In genomic region chr2:91077957-91078313, GRCm38 (mm10) we compare ENCODE assay signal across 8 mouse cellular contexts. TPM values are rescaled to one million over a fixed set of nuclear protein-coding genes. Genes with fewer than 3 reads are reported as not detected.
DNase-seq lines count a peak whose midpoint lies in the region; ATAC-seq and TF ChIP-seq lines count a peak whose summit lies in the region.

No protein-coding gene starts in this region.

- peak overlapping the region; percentile 64 for H3K4me2 ChIP-seq in embryonic facial prominence, embryonic 11.5 days (ENCODE audit: low read depth, low read length)
- peak overlapping the region; percentile 91 for H3K4me2 ChIP-seq in hindbrain, postnatal 0 days (ENCODE audit: low read depth, low read length)
- H3K4me2 ChIP-seq in midbrain, embryonic 15.5 days, result peak overlapping the region; percentile 74

- no peak for DNase-seq in kidney, adult 2 months
- no peak for DNase-seq in kidney, postnatal 4 days
- no peak for DNase-seq in embryonic facial prominence, embryonic 11.5 days (ENCODE audit: low spot score)
- no peak for DNase-seq in hindbrain, postnatal 0 days (ENCODE audit: low spot score)
- DNase-seq in B cell, adult 2 months, result no peak
- DNase-seq in cerebellum, postnatal 10 days, result no peak
- no peak for DNase-seq in urinary bladder, postnatal 36 days (ENCODE audit: low spot score in 2 of 2)

- TF ChIP-seq POLR2A in kidney, adult 2 months (IDR thresholded peaks at IDR 0.05; ENCODE audit: low read depth, low read length), result no peak

- H3K27ac ChIP-seq in kidney, adult 2 months (ENCODE audit: insufficient read depth, low read depth, low read length), result no peak overlapping the region
- H3K27ac ChIP-seq in embryonic facial prominence, embryonic 11.5 days (replicated peaks; ENCODE audit: low read depth, low read length), result no peak overlapping the region
- H3K27ac ChIP-seq in hindbrain, postnatal 0 days, result 0 out of 2 replicates have a peak overlapping the region, but pooled peaks have one; percentile 32
- H3K27ac ChIP-seq in midbrain, embryonic 15.5 days, result no peak overlapping the region

- 30% methylated on average over 12 of the region's 12 CpGs for WGBS in kidney, adult 2 months
- WGBS in embryonic facial prominence, embryonic 11.5 days, result 15% methylated on average over 12 of the region's 12 CpGs
- 12% methylated on average over 12 of the region's 12 CpGs for WGBS in hindbrain, postnatal 0 days
- 14% methylated on average over 12 of the region's 12 CpGs for WGBS in midbrain, embryonic 15.5 days

- H3K36me3 ChIP-seq in kidney, adult 2 months (ENCODE audit: control insufficient read depth, insufficient read depth, low read length), result no peaks in the 10 kb centered on the region
- no peaks in the 10 kb centered on the region for H3K36me3 ChIP-seq in embryonic facial prominence, embryonic 11.5 days (replicated peaks; ENCODE audit: control insufficient read depth, insufficient read depth, low read depth, low read length)
- no peaks in the 10 kb centered on the region for H3K36me3 ChIP-seq in hindbrain, postnatal 0 days (ENCODE audit: insufficient read depth, low read length)
- no peaks in the 10 kb centered on the region for H3K36me3 ChIP-seq in midbrain, embryonic 15.5 days (replicated peaks)

- H3K9me3 ChIP-seq in embryonic facial prominence, embryonic 11.5 days (replicated peaks; ENCODE audit: control insufficient read depth, low read length), result no peaks in the 10 kb centered on the region
- no peaks in the 10 kb centered on the region for H3K9me3 ChIP-seq in hindbrain, postnatal 0 days (ENCODE audit: low read length)
- no peaks in the 10 kb centered on the region for H3K9me3 ChIP-seq in midbrain, embryonic 15.5 days

- H3K27me3 ChIP-seq in kidney, adult 2 months (replicated peaks; ENCODE audit: control insufficient read depth, insufficient read depth, low read length), result no peaks in the 10 kb centered on the region
- H3K27me3 ChIP-seq in embryonic facial prominence, embryonic 11.5 days (ENCODE audit: control insufficient read depth, insufficient read depth, low read length), result no peaks in the 10 kb centered on the region
- H3K27me3 ChIP-seq in hindbrain, postnatal 0 days (ENCODE audit: insufficient read depth, low read length), result no peaks in the 10 kb centered on the region
- no peaks in the 10 kb centered on the region for H3K27me3 ChIP-seq in midbrain, embryonic 15.5 days (replicated peaks)

- H3K4me1 ChIP-seq in kidney, adult 2 months (ENCODE audit: control insufficient read depth, insufficient read depth, low read length), result no peaks in the 10 kb centered on the region; the same call in 1 of the 2 replicates
- H3K4me1 ChIP-seq in embryonic facial prominence, embryonic 11.5 days (ENCODE audit: control insufficient read depth, insufficient read depth, low read length), result no peaks in the 10 kb centered on the region
- H3K4me1 ChIP-seq in hindbrain, postnatal 0 days (ENCODE audit: insufficient read depth, low read length), result no peaks in the 10 kb centered on the region
- H3K4me1 ChIP-seq in midbrain, embryonic 15.5 days, result peaks cover 6% of the 10 kb centered on the region

- TF ChIP-seq CTCF in kidney, adult 2 months (conservative IDR thresholded peaks at IDR 0.05; ENCODE audit: insufficient read depth, insufficient read length, low read depth, low read length), result no peak
- no peak for TF ChIP-seq CTCF in hindbrain, postnatal 0 days (IDR thresholded peaks at IDR 0.05; ENCODE audit: low read depth)

- peak overlapping the region; percentile 41 for H3K9ac ChIP-seq in embryonic facial prominence, embryonic 11.5 days (replicated peaks; ENCODE audit: low read length)
- peak overlapping the region; percentile 64 for H3K9ac ChIP-seq in hindbrain, postnatal 0 days (replicated peaks; ENCODE audit: low read length)
- H3K9ac ChIP-seq in midbrain, embryonic 15.5 days, result peak overlapping the region; percentile 41

- peak overlapping the region; percentile 54 for H3K4me3 ChIP-seq in kidney, adult 2 months (ENCODE audit: insufficient read depth, low read depth, low read length)
- H3K4me3 ChIP-seq in embryonic facial prominence, embryonic 11.5 days (ENCODE audit: low read depth, low read length), result peak overlapping the region; percentile 38
- H3K4me3 ChIP-seq in hindbrain, postnatal 0 days (ENCODE audit: low read length), result peak overlapping the region; percentile 49
- H3K4me3 ChIP-seq in midbrain, embryonic 15.5 days, result peak overlapping the region; percentile 39

- no peak for ATAC-seq in embryonic facial prominence, embryonic 11.5 days (replicated peaks; ENCODE audit: insufficient number of reproducible peaks, low FRiP score, low TSS enrichment, low read depth)
- ATAC-seq in hindbrain, postnatal 0 days, result no peak
- ATAC-seq in midbrain, embryonic 15.5 days (replicated peaks), result peak; percentile 53

RNA-seq across cellular contexts. Expression of gene Spi1, which starts 4.3 kb away (rescaled TPM):
- polyA plus RNA-seq in kidney, adult 2 months (2012; rRNA removed), result 12.9 and 17.4 TPM in 2 replicates
- polyA plus RNA-seq in embryonic facial prominence, embryonic 11.5 days (2014; fragmentation: Nextera tagmentation; extraction: Ambion mirVana), result 3.0 and 3.6 TPM in 2 replicates
- 3.0 and 8.5 TPM in 2 replicates for total RNA-seq in hindbrain, postnatal 0 days (2014; rRNA removed)
- 4.5 and 4.9 TPM in 2 replicates for polyA plus RNA-seq in hindbrain, postnatal 0 days (2015; fragmentation: Nextera tagmentation; extraction: Ambion mirVana)
- polyA plus RNA-seq in midbrain, embryonic 15.5 days (2015; fragmentation: Nextera tagmentation; extraction: Ambion mirVana), result 3.3 and 4.2 TPM in 2 replicates

RNA-seq across cellular contexts. Expression of gene Slc39a13, which starts 7.7 kb away (rescaled TPM):
- 87.2 and 103 TPM in 2 replicates for polyA plus RNA-seq in kidney, adult 2 months (2012; rRNA removed)
- 22.0 and 22.1 TPM in 2 replicates for polyA plus RNA-seq in embryonic facial prominence, embryonic 11.5 days (2014; fragmentation: Nextera tagmentation; extraction: Ambion mirVana)
- total RNA-seq in hindbrain, postnatal 0 days (2014; rRNA removed), result 37.1 and 42.7 TPM in 2 replicates
- 22.6 and 24.4 TPM in 2 replicates for polyA plus RNA-seq in hindbrain, postnatal 0 days (2015; fragmentation: Nextera tagmentation; extraction: Ambion mirVana)
- 35.7 and 36.8 TPM in 2 replicates for polyA plus RNA-seq in midbrain, embryonic 15.5 days (2015; fragmentation: Nextera tagmentation; extraction: Ambion mirVana)

RNA-seq across cellular contexts. Expression of gene Psmc3, which starts 24.1 kb away (rescaled TPM):
- polyA plus RNA-seq in kidney, adult 2 months (2012; rRNA removed), result 114 and 127 TPM in 2 replicates
- 388 and 406 TPM in 2 replicates for polyA plus RNA-seq in embryonic facial prominence, embryonic 11.5 days (2014; fragmentation: Nextera tagmentation; extraction: Ambion mirVana)
- total RNA-seq in hindbrain, postnatal 0 days (2014; rRNA removed), result 154 and 160 TPM in 2 replicates
- 249 and 261 TPM in 2 replicates for polyA plus RNA-seq in hindbrain, postnatal 0 days (2015; fragmentation: Nextera tagmentation; extraction: Ambion mirVana)
- 226 and 233 TPM in 2 replicates for polyA plus RNA-seq in midbrain, embryonic 15.5 days (2015; fragmentation: Nextera tagmentation; extraction: Ambion mirVana)

RNA-seq across cellular contexts. Expression of gene Mybpc3, which starts 40.0 kb away (rescaled TPM):
- polyA plus RNA-seq in kidney, adult 2 months (2012; rRNA removed), result 0.14 and 0.24 TPM in 2 replicates
- polyA plus RNA-seq in embryonic facial prominence, embryonic 11.5 days (2014; fragmentation: Nextera tagmentation; extraction: Ambion mirVana), result 0.25 and 1.6 TPM in 2 replicates
- 0.25 and 0.37 TPM in 2 replicates for total RNA-seq in hindbrain, postnatal 0 days (2014; rRNA removed)
- polyA plus RNA-seq in hindbrain, postnatal 0 days (2015; fragmentation: Nextera tagmentation; extraction: Ambion mirVana), result 0.13 and 0.23 TPM in 2 replicates
- polyA plus RNA-seq in midbrain, embryonic 15.5 days (2015; fragmentation: Nextera tagmentation; extraction: Ambion mirVana), result 0.05 and 0.41 TPM in 2 replicates

RNA-seq across cellular contexts. Expression of gene Rapsn, which starts 42.5 kb away (rescaled TPM):
- polyA plus RNA-seq in kidney, adult 2 months (2012; rRNA removed), result 7.0 TPM in 2 replicates
- 3.5 and 4.5 TPM in 2 replicates for polyA plus RNA-seq in embryonic facial prominence, embryonic 11.5 days (2014; fragmentation: Nextera tagmentation; extraction: Ambion mirVana)
- total RNA-seq in hindbrain, postnatal 0 days (2014; rRNA removed), result 0.22 TPM in 1 of 2 replicates, not detected in the other
- 0.88 and 1.1 TPM in 2 replicates for polyA plus RNA-seq in hindbrain, postnatal 0 days (2015; fragmentation: Nextera tagmentation; extraction: Ambion mirVana)
- polyA plus RNA-seq in midbrain, embryonic 15.5 days (2015; fragmentation: Nextera tagmentation; extraction: Ambion mirVana), result 0.61 and 1.2 TPM in 2 replicates
